Mouse (Mus musculus): ENCODE measurements around the gene Rbm20. TPM values are rescaled to one million over a fixed set of nuclear protein-coding genes. Genes with fewer than 3 reads are reported as not detected.
A peak's percentile ranks its signal among the peaks of the same experiment; 100 is the strongest.

The Rbm20 gene
- total and polyA plus RNA-seq, 3 experiments, result 37.3 to 58.6 TPM; not detected in 1

DNA sequence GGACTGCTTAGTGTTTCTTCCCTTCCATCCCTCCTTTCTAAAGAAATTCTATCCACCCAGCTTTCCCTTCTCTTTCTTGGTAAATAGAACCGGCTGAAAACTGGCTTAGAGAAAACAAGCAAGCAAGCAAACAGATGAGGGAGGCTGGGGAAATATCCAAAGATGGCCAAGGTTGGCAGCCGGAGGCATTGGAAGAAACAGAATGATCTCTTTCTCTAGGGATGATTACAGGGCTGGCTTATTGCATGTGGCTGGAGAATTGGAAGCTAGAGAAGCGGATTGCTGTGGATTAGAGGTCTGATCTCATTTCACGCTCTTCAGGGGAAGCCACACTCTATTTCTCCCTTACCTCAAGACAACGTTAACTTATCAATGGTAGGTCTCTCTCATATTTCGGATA lies 198.1 kb downstream of the Rbm20 start:
- H3K9ac ChIP-seq (ENCODE audit: control insufficient read depth, low read depth, low read length, poor library complexity, severe bottlenecking), result no peak overlapping the region
- H3K27me3 ChIP-seq (ENCODE audit: control insufficient read depth in 1 of 2, insufficient read depth in 2 of 2, low read length in 2 of 2), result no peaks in the 10 kb centered on the region
- no peak overlapping the region for H3K4me3 ChIP-seq (ENCODE audit: control insufficient read depth in 1 of 2, insufficient read depth in 1 of 2, low read depth in 2 of 2, low read length in 2 of 2)
- no peaks in the 10 kb centered on the region for H3K79me2 ChIP-seq (ENCODE audit: control insufficient read depth, insufficient read depth, low read length, poor library complexity)
- TF ChIP-seq UBTF (IDR thresholded peaks at IDR 0.05; ENCODE audit: borderline replicate concordance, insufficient read depth, low read depth, low read length) (no peak), CHD1 (IDR thresholded peaks at IDR 0.05; ENCODE audit: low read depth, low read length) (no peak), POLR2AphosphoS2 (IDR thresholded peaks at IDR 0.05; ENCODE audit: low read length) (no peak), JUND (IDR thresholded peaks at IDR 0.05; ENCODE audit: low read depth, low read length) (no peak), EP300 (IDR thresholded peaks at IDR 0.05; ENCODE audit: low read depth in 1 of 2, low read length in 2 of 2) (no peak), HCFC1 (IDR thresholded peaks at IDR 0.05; ENCODE audit: low read depth, low read length) (no peak), ZKSCAN1 (IDR thresholded peaks at IDR 0.05; ENCODE audit: low read depth, low read length) (no peak), RAD21 (IDR thresholded peaks at IDR 0.05; ENCODE audit: low read depth, low read length) (no peak)
- no peaks in the 10 kb centered on the region for H3K9me3 ChIP-seq (replicated peaks; ENCODE audit: insufficient read depth, low read length)
- no peak for DNase-seq (ENCODE audit: low read depth, low spot score)
- H3K36me3 ChIP-seq (ENCODE audit: control insufficient read depth in 1 of 2, insufficient read depth in 2 of 2, low read length in 2 of 2), result peaks cover 0 to 3% of the 10 kb centered on the region in 2 experiments; a peak in 2 of 4 replicates
- no peak overlapping the region for H3K27ac ChIP-seq (ENCODE audit: control insufficient read depth, low read depth, low read length)
- peaks cover 5 to 6% of the 10 kb centered on the region in 2 experiments for H3K4me1 ChIP-seq (ENCODE audit: control insufficient read depth in 1 of 2, insufficient read depth in 2 of 2, low read length in 2 of 2)

DNA sequence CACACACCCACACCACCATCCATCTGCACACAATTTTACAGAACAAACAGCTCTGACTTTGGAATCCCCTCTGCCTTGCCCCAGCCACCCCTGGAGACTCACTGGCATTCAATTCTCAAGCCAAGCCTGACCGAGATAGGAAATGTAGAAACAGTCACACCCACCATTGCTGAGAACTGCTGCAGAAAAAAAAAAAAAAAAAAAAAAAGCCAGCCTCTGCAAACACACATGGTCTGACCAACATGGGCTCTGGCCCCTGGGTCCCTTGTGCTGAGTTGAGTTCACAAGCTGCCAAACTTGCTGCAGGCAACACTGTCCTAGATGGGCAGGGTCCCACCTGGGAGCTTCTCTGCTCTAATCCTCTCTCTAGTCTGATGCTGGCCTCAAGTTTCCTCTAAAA lies 200.7 kb downstream of the Rbm20 start:
- TF ChIP-seq ZNF384 (IDR thresholded peaks at IDR 0.05; ENCODE audit: low read depth, low read length) (peak; percentile 67), HCFC1 (IDR thresholded peaks at IDR 0.05; ENCODE audit: low read depth, low read length) (no peak)

GRCm38 (mm10) chr19:53880460-53880859 lies 203.4 kb downstream of the Rbm20 start:
- Histone ChIP-seq H3K4me3 (ENCODE audit: control insufficient read depth in 1 of 2, insufficient read depth in 1 of 2, low read depth in 2 of 2, low read length in 2 of 2) (no peak overlapping the region), H3K9me3 (replicated peaks; ENCODE audit: insufficient read depth, low read length) (no peaks in the 10 kb centered on the region), H3K4me1 (ENCODE audit: control insufficient read depth in 1 of 2, insufficient read depth in 2 of 2, low read length in 2 of 2) (peaks cover 8 to 10% of the 10 kb centered on the region in 2 experiments; a peak in 3 of 4 replicates), H3K36me3 (ENCODE audit: control insufficient read depth in 1 of 2, insufficient read depth in 2 of 2, low read length in 2 of 2) (peaks cover 0 to 3% of the 10 kb centered on the region in 2 experiments; a peak in 2 of 4 replicates), H3K27me3 (ENCODE audit: control insufficient read depth in 1 of 2, insufficient read depth in 2 of 2, low read length in 2 of 2) (no peaks in the 10 kb centered on the region), H3K79me2 (ENCODE audit: control insufficient read depth, insufficient read depth, low read length, poor library complexity) (no peaks in the 10 kb centered on the region), H3K9ac (ENCODE audit: control insufficient read depth, low read depth, low read length, poor library complexity, severe bottlenecking) (no peak overlapping the region), H3K27ac (ENCODE audit: control insufficient read depth, low read depth, low read length) (no peak overlapping the region)
- DNase-seq (ENCODE audit: low read depth, low spot score), result peak; percentile 30
- TF ChIP-seq MYB (IDR thresholded peaks at IDR 0.05; ENCODE audit: low read depth, low read length) (no peak), SMC3 (IDR thresholded peaks at IDR 0.05; ENCODE audit: low read depth, low read length) (no peak), CTCF (IDR thresholded peaks at IDR 0.05 in 2 of 3, conservative IDR thresholded peaks at IDR 0.05 in 1 of 3; ENCODE audit: control insufficient read depth in 1 of 3, insufficient read depth in 1 of 3, low read depth in 2 of 3, low read length in 3 of 3, poor library complexity in 1 of 3, severe bottlenecking in 1 of 3) (peak in 1 of 3 experiments; percentile 15; a peak in 1 of 6 replicates), BHLHE40 (IDR thresholded peaks at IDR 0.05; ENCODE audit: borderline replicate concordance, low read depth, low read length) (no peak), MXI1 (IDR thresholded peaks at IDR 0.05; ENCODE audit: low read depth, low read length) (no peak), NRF1 (IDR thresholded peaks at IDR 0.05; ENCODE audit: insufficient read depth, low read depth, low read length, poor library complexity, severe bottlenecking) (no peak), ETS1 (IDR thresholded peaks at IDR 0.05; ENCODE audit: low read depth, low read length) (no peak), GABPA (IDR thresholded peaks at IDR 0.05; ENCODE audit: low read depth, low read length) (no peak)

More for the DNA sequence above, 200.7 kb downstream of the Rbm20 start:
- H3K79me2 ChIP-seq (ENCODE audit: control insufficient read depth, insufficient read depth, low read length, poor library complexity), result no peaks in the 10 kb centered on the region
- H3K9me3 ChIP-seq (replicated peaks; ENCODE audit: insufficient read depth, low read length), result no peaks in the 10 kb centered on the region
- H3K27me3 ChIP-seq (ENCODE audit: control insufficient read depth in 1 of 2, insufficient read depth in 2 of 2, low read length in 2 of 2), result no peaks in the 10 kb centered on the region
- H3K4me3 ChIP-seq (ENCODE audit: control insufficient read depth in 1 of 2, insufficient read depth in 1 of 2, low read depth in 2 of 2, low read length in 2 of 2), result no peak overlapping the region
- no peaks in the 10 kb centered on the region; a peak in 1 of 4 replicates for H3K36me3 ChIP-seq (ENCODE audit: control insufficient read depth in 1 of 2, insufficient read depth in 2 of 2, low read length in 2 of 2)
- DNase-seq (ENCODE audit: low read depth, low spot score), result no peak
- H3K9ac ChIP-seq (ENCODE audit: control insufficient read depth, low read depth, low read length, poor library complexity, severe bottlenecking), result no peak overlapping the region
- H3K27ac ChIP-seq (ENCODE audit: control insufficient read depth, low read depth, low read length), result no peak overlapping the region
- H3K4me1 ChIP-seq (ENCODE audit: control insufficient read depth in 1 of 2, insufficient read depth in 2 of 2, low read length in 2 of 2), result peaks cover 4 to 5% of the 10 kb centered on the region in 2 experiments; a peak in 3 of 4 replicates

All from MEL (cell line).